Comparison of ENCODE assay signal across 12 mouse cellular contexts in genomic region chrX:101978861-101979260, GRCm38 (mm10).
DNase-seq lines count a peak whose midpoint lies in the region; ATAC-seq and TF ChIP-seq lines count a peak whose summit lies in the region.
"Had no signal": no experiment of that assay in that cellular context is flagged by ENCODE, and none has a peak within 500 bp of the region (broad histone marks: within the 10 kb centered on the region; RNA-seq: fewer than 3 reads in every experiment).

No protein-coding gene starts in this region.

- TF ChIP-seq CTCF in midbrain, postnatal 0 days (IDR thresholded peaks at IDR 0.05): no peak

- DNase-seq in hindbrain, embryonic 14.5 days (ENCODE audit: low spot score): no peak
- no peak for DNase-seq in hindbrain, embryonic 10.5 days (ENCODE audit: low spot score)
- no peak for DNase-seq in midbrain, postnatal 0 days (ENCODE audit: low spot score)
- DNase-seq in midbrain, embryonic 14.5 days: no peak
- DNase-seq in adrenal gland, adult 8-10 months: no peak
- DNase-seq: adrenal gland, postnatal 25 days; left cerebral cortex, postnatal 4 days; lung, postnatal 4 days; thymus, adult 2 months had no signal

- H3K9ac ChIP-seq in hindbrain, embryonic 14.5 days: no peak overlapping the region
- no peak overlapping the region for H3K9ac ChIP-seq in midbrain, postnatal 0 days (replicated peaks; ENCODE audit: low read length, poor library complexity, severe bottlenecking)
- no peak overlapping the region for H3K9ac ChIP-seq in midbrain, embryonic 14.5 days (replicated peaks; ENCODE audit: low read length)
- no peak overlapping the region for H3K9ac ChIP-seq in intestine, embryonic 16.5 days (ENCODE audit: low read depth, low read length)
- H3K9ac ChIP-seq in stomach, embryonic 16.5 days (ENCODE audit: low read length): no peak overlapping the region

- H3K27me3 ChIP-seq in hindbrain, embryonic 14.5 days (ENCODE audit: control insufficient read depth, insufficient read depth, low read length): no peaks in the 10 kb centered on the region; the same call in 1 of the 2 replicates
- H3K27me3 ChIP-seq in hindbrain, embryonic 10.5 days (ENCODE audit: insufficient read depth, poor library complexity, severe bottlenecking): peaks cover 85% of the 10 kb centered on the region
- H3K27me3 ChIP-seq in midbrain, postnatal 0 days (ENCODE audit: insufficient read depth, low read length): peaks cover 3% of the 10 kb centered on the region; the same call in 1 of the 2 replicates
- no peaks in the 10 kb centered on the region for H3K27me3 ChIP-seq in midbrain, embryonic 14.5 days (ENCODE audit: control insufficient read depth, insufficient read depth, low read length)
- peaks cover 2% of the 10 kb centered on the region for H3K27me3 ChIP-seq in intestine, embryonic 16.5 days (replicated peaks; ENCODE audit: control insufficient read depth, insufficient read depth, low read length)
- H3K27me3 ChIP-seq in stomach, embryonic 16.5 days (ENCODE audit: control insufficient read depth, insufficient read depth, low read length): no peaks in the 10 kb centered on the region; the same call in 1 of the 2 replicates

- 49% methylated on average over 2 of the region's 2 CpGs for WGBS in hindbrain, embryonic 14.5 days
- WGBS in hindbrain, embryonic 10.5 days: 51% methylated on average over 2 of the region's 2 CpGs
- 37% methylated on average over 2 of the region's 2 CpGs for WGBS in midbrain, postnatal 0 days
- 50% methylated on average over 2 of the region's 2 CpGs for WGBS in midbrain, embryonic 14.5 days
- 19% methylated on average over 2 of the region's 2 CpGs for WGBS in intestine, embryonic 16.5 days
- 23% methylated on average over 2 of the region's 2 CpGs for WGBS in stomach, embryonic 16.5 days

- H3K4me1 ChIP-seq in hindbrain, embryonic 14.5 days (replicated peaks; ENCODE audit: control insufficient read depth, insufficient read depth, low read length): no peaks in the 10 kb centered on the region
- no peaks in the 10 kb centered on the region; the same call in 1 of the 2 replicates for H3K4me1 ChIP-seq in hindbrain, embryonic 10.5 days (replicated peaks)
- H3K4me1 ChIP-seq in midbrain, postnatal 0 days (ENCODE audit: insufficient read depth, low read length): no peaks in the 10 kb centered on the region
- no peaks in the 10 kb centered on the region for H3K4me1 ChIP-seq in midbrain, embryonic 14.5 days (ENCODE audit: control insufficient read depth, insufficient read depth, low read length)
- no peaks in the 10 kb centered on the region for H3K4me1 ChIP-seq in intestine, embryonic 16.5 days (ENCODE audit: control insufficient read depth, insufficient read depth, low read length)
- no peaks in the 10 kb centered on the region for H3K4me1 ChIP-seq in stomach, embryonic 16.5 days (ENCODE audit: control insufficient read depth, insufficient read depth, low read length)

- peak overlapping the region; percentile 28 for H3K4me2 ChIP-seq in hindbrain, embryonic 14.5 days (replicated peaks)
- H3K4me2 ChIP-seq in midbrain, postnatal 0 days (ENCODE audit: low read depth, low read length, poor library complexity, severe bottlenecking): no peak overlapping the region
- H3K4me2 ChIP-seq in midbrain, embryonic 14.5 days (ENCODE audit: low read length): no peak overlapping the region
- H3K4me2 ChIP-seq in intestine, embryonic 16.5 days (ENCODE audit: low read depth, low read length): no peak overlapping the region
- no peak overlapping the region for H3K4me2 ChIP-seq in stomach, embryonic 16.5 days (ENCODE audit: low read depth, low read length)

- no peak overlapping the region for H3K27ac ChIP-seq in hindbrain, embryonic 14.5 days
- no peak overlapping the region; the same call in 1 of the 2 replicates for H3K27ac ChIP-seq in hindbrain, embryonic 10.5 days
- H3K27ac ChIP-seq in midbrain, postnatal 0 days (ENCODE audit: low read depth, low read length): peak overlapping the region; percentile 43; the same call in 1 of the 2 replicates
- H3K27ac ChIP-seq in midbrain, embryonic 14.5 days (replicated peaks; ENCODE audit: low read depth, low read length): no peak overlapping the region
- peak overlapping the region; percentile 54 for H3K27ac ChIP-seq in intestine, embryonic 16.5 days (ENCODE audit: low read length)
- H3K27ac ChIP-seq in stomach, embryonic 16.5 days (ENCODE audit: low read length): peak overlapping the region; percentile 78

- H3K4me3 ChIP-seq in hindbrain, embryonic 14.5 days (replicated peaks; ENCODE audit: low read length): no peak overlapping the region
- H3K4me3 ChIP-seq in hindbrain, embryonic 10.5 days: no peak overlapping the region
- no peak overlapping the region for H3K4me3 ChIP-seq in midbrain, postnatal 0 days (ENCODE audit: low read depth, low read length)
- H3K4me3 ChIP-seq in midbrain, embryonic 14.5 days (replicated peaks; ENCODE audit: low read depth, low read length): no peak overlapping the region
- H3K4me3 ChIP-seq in intestine, embryonic 16.5 days (ENCODE audit: low read length): no peak overlapping the region
- no peak overlapping the region for H3K4me3 ChIP-seq in stomach, embryonic 16.5 days (replicated peaks; ENCODE audit: low read length)
- H3K4me3 ChIP-seq: myocyte had no signal

- H3K9me3 ChIP-seq in hindbrain, embryonic 14.5 days (ENCODE audit: control insufficient read depth, low read length): no peaks in the 10 kb centered on the region
- no peaks in the 10 kb centered on the region for H3K9me3 ChIP-seq in hindbrain, embryonic 10.5 days
- no peaks in the 10 kb centered on the region for H3K9me3 ChIP-seq in midbrain, postnatal 0 days (ENCODE audit: low read length)
- H3K9me3 ChIP-seq in midbrain, embryonic 14.5 days (ENCODE audit: control insufficient read depth, low read length): no peaks in the 10 kb centered on the region
- no peaks in the 10 kb centered on the region for H3K9me3 ChIP-seq in intestine, embryonic 16.5 days (ENCODE audit: control insufficient read depth, low read length)
- H3K9me3 ChIP-seq in stomach, embryonic 16.5 days (replicated peaks; ENCODE audit: control insufficient read depth, low read length): 0 out of 2 replicates have a peak, but pooled peaks cover 2% of the 10 kb centered on the region

- H3K36me3 ChIP-seq in hindbrain, embryonic 14.5 days (replicated peaks; ENCODE audit: control insufficient read depth, insufficient read depth): no peaks in the 10 kb centered on the region
- no peaks in the 10 kb centered on the region for H3K36me3 ChIP-seq in hindbrain, embryonic 10.5 days
- H3K36me3 ChIP-seq in midbrain, postnatal 0 days (ENCODE audit: insufficient read depth, low read length): no peaks in the 10 kb centered on the region
- H3K36me3 ChIP-seq in midbrain, embryonic 14.5 days (ENCODE audit: control insufficient read depth, insufficient read depth, low read length): no peaks in the 10 kb centered on the region
- no peaks in the 10 kb centered on the region for H3K36me3 ChIP-seq in intestine, embryonic 16.5 days (ENCODE audit: control insufficient read depth, insufficient read depth, low read length)
- H3K36me3 ChIP-seq in stomach, embryonic 16.5 days (ENCODE audit: control insufficient read depth, insufficient read depth, low read length): no peaks in the 10 kb centered on the region

- no peak for ATAC-seq in hindbrain, embryonic 14.5 days (ENCODE audit: low FRiP score)
- ATAC-seq in midbrain, postnatal 0 days (ENCODE audit: low FRiP score): no peak; the same call in 1 of the 2 replicates
- ATAC-seq in midbrain, embryonic 14.5 days (ENCODE audit: low FRiP score, low TSS enrichment): no peak
- 0 out of 2 replicates have a peak, but pooled peaks have one; percentile 11 for ATAC-seq in intestine, embryonic 16.5 days
- 0 out of 2 replicates have a peak, but pooled peaks have one; percentile 19 for ATAC-seq in stomach, embryonic 16.5 days (ENCODE audit: insufficient read depth, low FRiP score)

Comparison
In these comparisons a context has a peak if more than half of its experiments do, and no peak if none do; other contexts are left out.
1. H3K27ac ChIP-seq: peak in midbrain, postnatal 0 days (single experiment), intestine, embryonic 16.5 days (single experiment) and stomach, embryonic 16.5 days (single experiment); none in hindbrain, embryonic 14.5 days (single experiment), hindbrain, embryonic 10.5 days (single experiment) and midbrain, embryonic 14.5 days (single experiment).
2. ATAC-seq: peak in intestine, embryonic 16.5 days (single experiment) and stomach, embryonic 16.5 days (single experiment); none in hindbrain, embryonic 14.5 days (single experiment), midbrain, postnatal 0 days (single experiment) and midbrain, embryonic 14.5 days (single experiment).